Mouse (Mus musculus) stomach, postnatal 0 days (tissue): ENCODE data around the gene Coch.

ENCODE experiments used
- CTCF ChIP-seq: IDR thresholded peaks from 2 replicates; pipeline ENCODE4 v1.5.1; 2016; ENCODE audit warnings: antibody characterized with exemption, low read depth, mild to moderate bottlenecking, moderate library complexity
- EP300 ChIP-seq: optimal IDR thresholded peaks from 2 replicates; pipeline ENCODE3; 2016; ENCODE audit warnings: antibody characterized with exemption

DNA sequence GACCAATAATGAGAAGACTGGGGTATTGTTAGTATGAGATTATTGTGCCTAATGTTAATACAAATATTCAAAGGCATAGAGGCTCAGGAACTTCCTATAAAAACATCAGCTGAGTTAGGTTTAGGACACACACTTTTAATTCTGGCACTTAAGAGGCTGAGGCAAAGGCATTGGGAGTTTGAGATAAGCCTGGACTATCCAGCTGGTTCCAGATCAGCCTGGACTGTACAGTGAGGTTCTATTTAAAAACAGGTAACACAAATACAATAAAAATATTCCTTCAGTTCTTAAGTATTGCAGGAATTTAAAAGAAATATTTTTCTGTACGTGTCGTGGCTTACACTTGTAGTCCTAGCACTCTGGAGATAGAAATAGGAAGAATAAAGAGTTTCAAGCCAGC is 43.1 kb downstream of the Coch start:
- TF ChIP-seq CTCF: no peak
- TF ChIP-seq EP300: no peak
